Mouse (Mus musculus): ENCODE data around the gene Cd160.

The Cd160 gene

GRCm38 (mm10) chr3:96828984-96829383 lies at the start of gene Cd160, which contains the start of gene Pdzk1:
TSS of gene Cd160 (minus strand) at chr3:96829351.
TSS of gene Pdzk1 (plus strand) at chr3:96829284.
- no peak for DNase-seq (ENCODE audit: low spot score in 2 of 2)

DNA sequence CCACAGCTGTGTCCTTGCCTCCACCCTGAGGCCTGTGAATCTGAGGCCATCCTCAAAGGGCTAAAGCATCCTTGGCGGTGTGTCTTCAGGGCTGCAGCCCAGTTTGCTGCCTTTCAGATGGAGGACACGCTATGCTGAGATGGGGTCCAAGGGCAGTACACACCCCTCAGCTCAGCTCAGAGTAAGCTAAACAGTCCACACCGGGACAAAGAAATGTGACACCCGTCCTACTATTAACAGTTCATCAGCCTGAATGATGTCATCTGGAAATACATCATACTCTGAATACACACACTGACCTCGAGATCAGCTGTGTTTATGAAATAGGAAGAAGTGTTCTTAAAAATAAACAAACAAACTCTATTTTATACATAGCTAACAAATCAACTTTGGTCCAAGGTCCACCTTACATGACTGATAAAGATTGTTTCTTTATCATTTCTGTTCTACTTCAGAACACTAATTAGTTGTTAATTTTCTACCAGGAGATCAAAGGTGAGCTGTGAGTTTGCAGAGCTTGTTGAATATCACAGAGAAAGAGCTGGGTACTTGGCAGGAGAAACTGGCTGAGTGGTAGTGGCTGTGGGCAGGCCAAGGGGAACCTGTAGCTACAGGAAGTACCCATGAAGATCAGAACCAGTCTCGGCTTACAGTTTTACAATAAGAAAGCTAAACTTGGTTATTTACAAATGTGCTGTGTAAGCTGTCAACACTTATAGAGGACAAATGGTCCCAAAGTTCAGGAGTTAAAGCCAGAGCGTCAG lies 45.8 kb upstream of the Cd160 start:
- DNase-seq (ENCODE audit: low spot score in 2 of 2) = no peak

DNA sequence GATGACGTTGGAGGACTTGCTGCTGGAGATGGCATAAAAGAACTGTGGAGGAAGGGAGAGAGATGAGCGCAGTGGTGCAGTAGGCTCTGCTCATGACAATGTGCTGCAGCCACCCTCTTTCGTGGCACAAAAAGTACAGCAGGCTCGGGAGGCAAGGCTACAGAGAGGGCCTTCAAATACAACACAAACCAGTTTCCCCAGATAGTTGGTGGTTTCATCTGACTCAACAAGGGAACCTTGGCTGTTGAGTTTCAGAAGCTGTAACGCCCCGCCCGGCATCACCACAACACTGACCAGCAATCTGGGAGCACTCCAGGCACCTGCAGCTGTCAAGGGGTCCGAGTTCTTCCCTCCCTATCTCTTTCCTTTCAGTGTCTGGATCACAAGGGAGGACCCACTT lies 43.4 kb upstream of the Cd160 start:
- DNase-seq (ENCODE audit: low spot score in 2 of 2) = no peak

DNA sequence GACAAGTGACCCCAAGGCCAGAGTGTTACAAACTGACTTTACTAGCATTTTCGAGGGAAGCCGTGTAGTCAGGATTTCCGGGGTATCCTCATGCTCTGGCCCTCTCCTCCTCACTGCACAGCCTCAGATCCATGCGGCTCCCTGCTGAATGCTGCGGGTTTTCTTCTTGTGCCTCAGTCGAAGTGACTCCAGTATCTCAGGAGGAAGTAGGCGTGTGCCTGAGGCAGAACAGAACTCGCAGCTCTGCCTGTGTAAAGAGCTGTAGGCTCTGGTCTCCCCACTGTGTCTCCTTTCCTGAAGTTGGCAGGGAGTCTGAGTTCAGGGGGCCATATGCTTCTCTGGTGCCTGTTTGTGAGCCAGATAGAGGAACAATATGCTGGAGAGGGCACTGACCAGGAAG lies 41.9 kb upstream of the Cd160 start:
- no peak for DNase-seq (ENCODE audit: low spot score in 2 of 2)

DNA sequence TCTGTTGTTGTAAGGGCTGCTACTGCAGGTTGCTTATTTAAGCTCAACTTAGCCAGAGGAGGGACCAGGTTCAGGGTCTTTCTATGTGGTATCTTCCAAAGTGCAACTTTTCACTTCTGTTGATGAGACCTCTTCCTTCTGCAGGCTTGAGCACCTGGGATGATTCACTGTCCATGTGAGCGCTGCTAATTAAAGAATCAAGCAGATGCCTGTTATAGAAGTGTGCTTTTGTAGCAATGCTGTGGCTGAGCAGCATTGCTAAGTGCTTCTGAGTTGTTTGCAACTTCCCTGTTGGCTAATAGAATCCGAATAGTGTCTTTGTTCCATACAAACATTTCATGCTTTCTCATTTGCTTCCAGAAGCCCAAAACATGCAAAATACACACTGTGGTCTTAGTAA lies 41.1 kb upstream of the Cd160 start:
- DNase-seq (ENCODE audit: low spot score in 2 of 2) = no peak

DNA sequence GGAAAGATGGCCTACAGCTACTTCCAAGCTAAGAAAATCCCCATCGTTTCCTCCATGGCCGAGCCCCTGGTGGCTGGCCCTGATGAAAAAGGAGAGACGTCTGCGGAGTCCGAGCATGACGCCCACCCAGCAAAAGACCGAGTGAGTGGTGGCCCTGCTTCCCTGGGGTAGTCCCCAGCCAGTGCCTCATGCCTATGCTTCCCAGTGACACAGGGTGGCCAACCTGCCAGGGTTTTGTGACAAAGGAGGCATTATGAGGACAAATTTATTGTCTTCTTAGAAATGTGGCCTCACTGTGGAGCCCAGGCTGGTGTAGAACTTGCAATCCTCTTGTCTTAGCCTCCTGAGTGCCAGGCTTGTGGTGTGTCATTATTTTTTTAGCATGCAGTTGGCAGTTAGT lies 39.9 kb upstream of the Cd160 start:
- DNase-seq (ENCODE audit: low spot score in 2 of 2) = no peak

- no peak for DNase-seq (ENCODE audit: low spot score in 2 of 2)
Measured at GRCm38 (mm10) chr3:96868566-96868965, 39.4 kb upstream of the Cd160 start.

GRCm38 (mm10) chr3:96867863-96868262 lies 38.7 kb upstream of the Cd160 start:
- DNase-seq (ENCODE audit: low spot score in 2 of 2) = peak in 1 of 2 experiments; percentile 3

GRCm38 (mm10) chr3:96860498-96860897 lies 31.3 kb upstream of the Cd160 start:
- peak in 1 of 2 experiments; percentile 6 for DNase-seq (ENCODE audit: low spot score in 2 of 2)

DNA sequence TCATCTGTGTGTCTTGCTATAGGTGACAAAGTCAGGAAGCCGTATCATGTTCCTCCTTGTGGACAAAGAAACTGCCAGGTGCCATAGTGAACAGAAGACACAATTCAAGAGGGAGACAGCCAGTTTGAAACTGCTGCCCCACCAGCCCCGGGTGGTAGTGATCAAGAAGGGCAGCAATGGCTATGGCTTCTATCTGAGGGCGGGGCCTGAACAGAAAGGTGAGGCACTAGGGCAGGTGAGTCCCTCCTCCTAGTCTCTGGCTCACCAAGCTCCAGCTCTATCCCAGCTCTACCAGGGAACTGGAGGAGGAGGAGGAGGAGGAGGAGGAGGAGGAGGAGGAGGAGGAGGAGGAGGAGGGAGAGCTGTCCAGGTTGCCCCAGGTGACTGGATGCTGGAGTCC lies 26.7 kb upstream of the Cd160 start:
- peak in 1 of 2 experiments; percentile 1 for DNase-seq (ENCODE audit: low spot score in 2 of 2)

DNA sequence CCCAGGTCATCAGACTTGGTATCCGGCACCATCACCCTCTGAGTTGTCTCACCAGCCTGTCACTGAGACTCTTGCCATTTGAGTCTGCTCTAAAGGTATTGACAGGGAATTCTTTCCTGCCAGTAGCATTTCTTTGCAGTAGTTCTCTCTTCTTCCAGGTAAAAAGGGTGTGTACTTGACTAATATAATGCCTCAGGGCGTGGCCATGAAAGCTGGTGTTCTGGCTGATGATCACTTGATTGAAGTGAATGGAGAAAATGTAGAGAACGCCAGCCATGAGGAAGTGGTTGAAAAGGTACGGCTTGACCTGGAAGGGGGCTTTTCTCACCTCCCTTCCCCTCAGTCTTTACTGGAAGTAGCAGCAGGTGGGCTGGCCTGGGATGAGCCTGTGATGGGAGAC lies 25.2 kb upstream of the Cd160 start:
- DNase-seq (ENCODE audit: low spot score in 2 of 2) = peak in 1 of 2 experiments; percentile 0

DNA sequence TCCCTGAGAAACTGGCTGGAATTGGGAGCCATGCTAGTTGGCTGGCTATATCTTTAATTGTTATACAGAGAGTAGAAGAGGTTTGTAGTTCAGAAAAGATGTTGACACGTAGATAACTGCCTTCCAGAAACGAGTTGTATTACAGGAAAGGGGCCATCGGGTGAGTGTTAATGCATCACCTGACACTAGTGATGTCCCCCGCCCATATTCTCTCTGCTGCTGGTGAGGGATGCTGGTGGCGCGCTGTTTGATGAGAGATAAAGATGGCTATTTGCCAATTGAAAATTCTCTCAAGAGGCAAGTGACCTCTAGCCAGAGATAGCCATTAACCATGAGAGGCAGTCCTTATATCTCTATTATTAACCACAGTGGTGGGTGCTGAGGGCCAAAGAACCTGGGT lies 23.4 kb upstream of the Cd160 start:
- no peak for DNase-seq (ENCODE audit: low spot score in 2 of 2)

DNA sequence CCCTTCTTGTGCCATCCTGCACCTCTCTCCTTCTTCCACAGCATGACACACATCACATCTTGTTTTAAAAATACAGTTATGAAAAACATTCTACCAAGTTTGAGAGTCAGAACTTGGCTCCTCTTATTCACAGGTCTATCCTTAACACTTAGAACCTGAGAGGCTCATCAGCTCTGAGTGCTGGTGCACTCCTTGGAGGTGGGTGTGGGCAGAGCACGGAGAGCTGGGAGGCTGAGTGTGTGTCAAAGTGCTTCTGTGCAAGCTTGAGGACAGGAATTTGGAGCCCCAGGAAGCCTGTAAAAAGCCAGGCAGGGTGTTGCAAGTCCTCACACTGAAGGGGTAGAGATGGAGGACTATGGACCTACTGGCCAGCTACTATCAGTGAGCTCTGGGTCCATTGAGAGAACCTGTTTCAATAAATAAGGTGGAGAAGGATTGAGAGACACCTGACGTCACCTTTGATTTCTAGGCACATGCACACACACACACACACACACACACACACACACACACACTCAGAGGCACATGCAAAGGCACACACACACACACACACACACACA lies 20.1 kb upstream of the Cd160 start:
- no peak for DNase-seq (ENCODE audit: low spot score in 2 of 2)

DNA sequence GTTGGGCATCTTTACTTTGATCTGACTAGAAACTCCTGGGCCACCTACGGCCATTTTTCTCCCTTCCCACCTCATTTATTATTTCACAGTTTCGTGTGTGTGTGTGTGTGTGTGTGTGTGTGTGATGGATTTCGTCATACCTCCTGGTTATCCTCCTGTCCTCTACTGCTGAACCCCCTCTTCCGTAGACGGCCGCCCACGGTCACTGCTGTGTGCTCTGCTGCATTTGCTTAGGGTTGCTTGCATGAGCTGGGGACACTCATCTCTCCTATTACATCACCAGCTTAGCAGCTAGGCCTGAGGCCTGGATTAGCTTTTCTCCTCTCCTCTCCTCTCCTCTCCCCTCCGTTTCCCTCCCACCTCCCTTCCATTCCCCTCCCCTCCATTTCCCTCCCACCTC lies 19.3 kb upstream of the Cd160 start:
- DNase-seq (ENCODE audit: low spot score in 2 of 2) = no peak

GRCm38 (mm10) chr3:96847661-96848060 lies 18.5 kb upstream of the Cd160 start:
- DNase-seq (ENCODE audit: low spot score in 2 of 2) = no peak

GRCm38 (mm10) chr3:96846985-96847384 lies 17.8 kb upstream of the Cd160 start:
- no peak for DNase-seq (ENCODE audit: low spot score in 2 of 2)

- DNase-seq (ENCODE audit: low spot score in 2 of 2) = no peak
Measured at GRCm38 (mm10) chr3:96845806-96846205, 16.7 kb upstream of the Cd160 start.

DNA sequence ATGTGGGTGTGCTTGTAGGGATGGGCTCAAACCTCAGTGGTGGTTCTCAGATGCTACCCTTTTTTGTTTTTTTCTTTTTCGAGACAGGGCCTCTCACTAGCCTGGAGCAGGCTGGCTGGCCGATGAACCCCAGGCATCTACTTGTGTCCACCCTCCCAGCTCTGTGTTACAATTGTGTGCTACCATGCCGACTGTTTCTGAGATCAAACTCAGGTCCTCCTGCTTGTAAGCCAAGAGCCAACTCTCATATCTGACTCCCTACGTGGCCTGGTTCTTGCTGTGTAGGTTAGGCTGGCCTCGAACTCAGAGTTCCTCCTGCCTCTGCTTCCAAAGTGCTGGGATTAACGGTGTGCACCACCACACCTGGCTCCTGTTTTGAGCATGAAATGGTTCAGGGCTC lies 16.0 kb upstream of the Cd160 start:
- DNase-seq (ENCODE audit: low spot score in 2 of 2) = no peak

GRCm38 (mm10) chr3:96838996-96839645 lies 10.0 kb upstream of the Cd160 start:
- no peak for DNase-seq (ENCODE audit: low spot score in 2 of 2)

DNA sequence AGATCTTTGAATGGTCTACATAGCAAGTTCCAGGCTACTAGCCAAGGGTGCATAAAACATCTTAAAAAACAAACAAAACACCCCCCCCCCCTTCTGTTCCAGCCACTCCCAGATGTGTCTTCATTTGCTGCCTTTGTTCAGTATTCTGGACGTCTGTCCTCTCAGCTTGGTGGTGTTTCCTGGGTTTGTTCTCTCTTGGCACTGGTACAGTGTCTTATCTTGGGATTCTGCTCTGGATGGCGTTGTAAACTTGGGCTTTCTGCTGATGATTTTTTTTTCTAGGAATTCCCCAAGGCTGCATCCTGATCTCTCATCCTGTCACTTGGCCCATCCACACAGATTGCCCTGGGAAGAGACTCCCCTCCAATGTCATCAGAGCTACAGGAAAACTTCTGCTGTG lies 7.3 kb upstream of the Cd160 start:
- DNase-seq (ENCODE audit: low spot score in 2 of 2) = no peak

- DNase-seq (ENCODE audit: low spot score in 2 of 2) = no peak
Measured at GRCm38 (mm10) chr3:96834587-96835348, 5.6 kb upstream of the Cd160 start.

- DNase-seq (ENCODE audit: low spot score in 2 of 2) = no peak
Measured at GRCm38 (mm10) chr3:96832930-96833329, 3.8 kb upstream of the Cd160 start.

All from spleen, postnatal 14 days (tissue).